Mouse (Mus musculus) 3T3-L1 (cell line): Measurements from ENCODE around the gene Ppp2r3c.
"Not testable (repeated sequence)": the region's sequence is repeated elsewhere in the genome, so short reads cannot be mapped to it uniquely, and the experiment has no call there.

ENCODE experiments used
- DNase-seq: peaks from one replicate; pipeline ENCODE4 v3.0.0-alpha.2; 2015; ENCODE audit warnings: low read depth, low spot score

The Ppp2r3c gene

GRCm38 (mm10) chr12:55302485-55303441 is at the start of gene Ppp2r3c:
Gene Ppp2r3c (minus strand): TSS chr12:55302998.
- peak; percentile 97 for DNase-seq

- DNase-seq, result no peak
Observed at GRCm38 (mm10) chr12:55344583-55344982, 41.8 kb upstream of the Ppp2r3c start.

- no peak for DNase-seq
Observed at GRCm38 (mm10) chr12:55343998-55344397, 41.2 kb upstream of the Ppp2r3c start.

DNA sequence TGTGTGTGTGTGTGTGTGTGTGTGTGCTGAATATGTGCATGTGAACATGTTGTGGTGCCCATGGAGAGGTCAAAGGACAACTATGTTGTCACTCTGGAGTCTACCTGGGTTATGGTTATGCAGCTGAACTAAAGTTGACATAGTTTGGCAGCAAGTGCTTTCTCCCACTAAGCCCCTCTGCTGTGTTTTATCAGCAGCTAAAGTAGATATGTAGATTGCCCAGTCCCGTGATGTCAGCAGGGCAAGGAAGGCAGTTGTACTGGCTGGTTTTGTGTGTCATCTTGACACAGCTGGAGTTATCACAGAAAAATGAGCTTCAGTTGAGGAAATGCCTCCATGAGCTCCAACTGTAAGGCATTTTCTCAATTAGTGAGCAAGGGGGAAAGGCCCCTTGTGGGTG is 40.2 kb upstream of the Ppp2r3c start:
- not testable (repeated sequence) for DNase-seq

DNA sequence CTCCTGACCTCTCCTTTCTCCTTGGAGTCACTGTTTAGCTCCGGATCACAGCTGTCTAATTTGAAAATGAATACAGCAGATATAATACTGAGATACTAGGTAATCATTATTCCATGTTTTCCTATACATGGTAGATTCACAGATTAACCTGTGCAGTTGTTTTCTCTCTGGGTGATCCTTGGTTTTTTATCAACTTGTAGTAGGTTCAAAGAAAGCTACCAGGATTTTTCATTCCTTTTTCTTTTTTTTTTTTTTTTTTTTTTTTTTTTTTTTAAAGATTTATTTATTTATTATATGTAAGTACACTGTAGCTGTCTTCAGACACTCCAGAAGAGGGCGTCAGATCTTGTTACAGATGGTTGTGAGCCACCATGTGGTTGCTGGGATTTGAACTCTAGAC is 35.7 kb upstream of the Ppp2r3c start:
- DNase-seq, result not testable (repeated sequence)

DNA sequence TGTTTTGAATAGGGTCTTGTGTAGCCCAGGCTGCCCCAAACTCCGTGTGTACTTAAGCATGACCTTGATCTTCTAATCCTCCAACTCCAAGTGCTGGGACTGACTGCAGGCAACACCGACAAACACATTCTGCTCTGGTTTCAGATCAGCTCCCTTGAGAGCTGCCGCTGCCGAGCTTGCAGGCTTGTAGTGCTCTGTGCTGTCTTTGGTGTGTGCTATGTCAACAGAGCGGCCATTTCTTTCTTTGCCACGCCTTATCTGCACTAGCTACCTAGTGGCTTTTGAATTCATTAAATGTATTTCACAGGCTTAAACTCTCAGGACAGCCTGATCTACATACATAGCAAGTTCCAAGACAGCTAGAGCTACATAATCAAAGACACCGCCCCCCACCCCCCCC is 30.9 kb upstream of the Ppp2r3c start:
- no peak for DNase-seq

GRCm38 (mm10) chr12:55329351-55329750 is 26.6 kb upstream of the Ppp2r3c start:
- no peak for DNase-seq

GRCm38 (mm10) chr12:55328784-55329183 is 26.0 kb upstream of the Ppp2r3c start:
- no peak for DNase-seq

DNA sequence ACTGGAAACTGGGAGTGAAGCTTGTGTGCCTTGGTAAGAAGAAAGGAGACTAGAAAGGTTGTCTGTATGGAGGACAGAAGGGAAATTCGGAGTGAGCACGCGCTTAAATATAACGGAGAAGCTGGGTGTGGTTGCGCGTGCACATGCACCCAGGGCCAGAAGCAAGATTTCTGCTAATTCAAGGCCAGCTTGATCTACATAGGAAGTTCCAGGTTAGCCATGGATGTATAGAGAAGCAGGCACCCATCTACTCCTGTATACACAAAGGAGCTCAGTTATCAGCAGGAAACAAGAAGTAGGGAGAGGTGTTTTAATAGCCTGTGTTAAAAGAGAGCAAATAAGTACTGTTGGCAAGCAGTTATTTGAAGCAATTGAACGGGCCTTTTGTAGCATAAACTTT is 22.9 kb upstream of the Ppp2r3c start:
- no peak for DNase-seq

- DNase-seq, result no peak
Observed at GRCm38 (mm10) chr12:55321642-55322291, 19.0 kb upstream of the Ppp2r3c start.

- peak; percentile 94 for DNase-seq
Observed at GRCm38 (mm10) chr12:55315192-55315591, 12.4 kb upstream of the Ppp2r3c start.

GRCm38 (mm10) chr12:55313901-55314300 is 11.1 kb upstream of the Ppp2r3c start:
- peak; percentile 20 for DNase-seq

- no peak for DNase-seq
Observed at GRCm38 (mm10) chr12:55311841-55312240, 9.0 kb upstream of the Ppp2r3c start.

GRCm38 (mm10) chr12:55309501-55309900 is 6.7 kb upstream of the Ppp2r3c start:
- DNase-seq, result no peak

DNA sequence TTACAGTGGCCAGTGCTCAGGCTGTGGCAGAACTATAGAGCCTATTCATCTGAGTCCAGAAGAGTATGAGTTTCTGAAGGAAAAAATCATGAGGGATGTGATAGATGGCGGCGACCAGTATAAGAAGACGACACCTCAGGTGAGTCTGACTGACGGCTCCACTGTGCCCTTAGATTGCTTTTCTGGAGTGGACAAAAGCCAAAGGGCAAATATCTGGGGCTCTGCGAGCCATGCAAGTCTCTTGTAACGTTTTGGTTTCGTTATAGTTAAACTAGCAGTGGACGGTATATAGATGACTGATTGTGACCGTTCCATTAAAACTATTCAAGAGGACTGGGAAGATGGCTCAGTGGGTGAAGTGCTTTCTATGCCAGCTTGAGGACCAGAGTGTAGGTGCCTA is 5.9 kb upstream of the Ppp2r3c start:
- DNase-seq, result no peak

GRCm38 (mm10) chr12:55307566-55307965 is 4.8 kb upstream of the Ppp2r3c start:
- no peak for DNase-seq

- no peak for DNase-seq
Observed at GRCm38 (mm10) chr12:55306371-55306770, 3.6 kb upstream of the Ppp2r3c start.

GRCm38 (mm10) chr12:55301472-55302300 is 1.1 kb downstream of the Ppp2r3c start:
- peak; percentile 42 for DNase-seq

- no peak for DNase-seq
Observed at GRCm38 (mm10) chr12:55300820-55301351, 1.9 kb downstream of the Ppp2r3c start.

GRCm38 (mm10) chr12:55299336-55299735 is 3.5 kb downstream of the Ppp2r3c start, which contains the start of gene 1110008L16Rik:
Gene 1110008L16Rik (plus strand): TSS chr12:55299577.
- no peak for DNase-seq

- DNase-seq, result no peak
Observed at GRCm38 (mm10) chr12:55298112-55298511, 4.7 kb downstream of the Ppp2r3c start.
